Mouse (Mus musculus) brown adipose tissue, adult 24 weeks (tissue): ENCODE results near the gene Aurka. TPM values are rescaled to one million over a fixed set of nuclear protein-coding genes. Genes with fewer than 3 reads are reported as not detected.

Experiments used
- H3K27ac ChIP-seq: fragments of 200-500 bp; replicated peaks from 2 replicates; pipeline ENCODE4 v1.5.1; 2012; ENCODE audit warnings: low read depth, mild to moderate bottlenecking, low read length
- H3K4me1 ChIP-seq: fragments of 200-500 bp; 2 replicates; pipeline ENCODE4 v1.6.1; 2012; ENCODE audit warnings: low read length, mixed read lengths; ENCODE audit not compliant: control insufficient read depth, insufficient read depth, insufficient read length
- H3K4me3 ChIP-seq: fragments of 200-500 bp; 2 replicates; pipeline ENCODE4 v1.5.1; 2012; ENCODE audit warnings: low read depth, mild to moderate bottlenecking, low read length, moderate library complexity; ENCODE audit not compliant: insufficient read depth
- polyA plus RNA-seq: library from polyadenylated mRNA; stranded (reverse); fragments of >200 nt; gene quantifications from 2 replicates; pipeline ENCODE4 v1.2.4, GENCODE M21; 2012; ENCODE audit not compliant: missing spikeins, insufficient read depth, insufficient read length

Aurka gene
- polyA plus RNA-seq, 1 experiment = not detected

GRCm38 (mm10) chr2:172395961-172396360 lies 25.6 kb upstream of the Aurka start:
- H3K4me1 ChIP-seq = peaks cover 5% of the 10 kb centered on the region; the same call in 1 of the 2 replicates
- H3K4me3 ChIP-seq = no peak overlapping the region
- H3K27ac ChIP-seq = no peak overlapping the region

GRCm38 (mm10) chr2:172394671-172395070 lies 24.3 kb upstream of the Aurka start:
- Histone ChIP-seq H3K4me1 (0 out of 2 replicates have a peak, but pooled peaks cover 1% of the 10 kb centered on the region), H3K27ac (peak overlapping the region; percentile 39), H3K4me3 (peak overlapping the region; percentile 46; the same call in 1 of the 2 replicates)

GRCm38 (mm10) chr2:172394052-172394392 lies 23.7 kb upstream of the Aurka start:
- H3K4me1 ChIP-seq = no peaks in the 10 kb centered on the region
- peak overlapping the region; percentile 68; the same call in 1 of the 2 replicates for H3K27ac ChIP-seq
- peak overlapping the region; percentile 46 for H3K4me3 ChIP-seq

- H3K4me1 ChIP-seq = no peaks in the 10 kb centered on the region
- H3K27ac ChIP-seq = peak within 1 kb of the TSS; percentile 68
- peak within 1 kb of the TSS; percentile 46 for H3K4me3 ChIP-seq
Measured at GRCm38 (mm10) chr2:172393391-172394051, 23.2 kb upstream of the Aurka start, which contains the start of gene Cass4. Gene Cass4 (plus strand): TSS chr2:172393794.

- no peak overlapping the region for H3K4me3 ChIP-seq
- 0 out of 2 replicates have a peak overlapping the region, but pooled peaks have one; percentile 33 for H3K27ac ChIP-seq
- H3K4me1 ChIP-seq = no peaks in the 10 kb centered on the region
Measured at GRCm38 (mm10) chr2:172392041-172392521, 21.7 kb upstream of the Aurka start.

GRCm38 (mm10) chr2:172390341-172390740 lies 20.0 kb upstream of the Aurka start:
- no peak overlapping the region for H3K27ac ChIP-seq
- no peak overlapping the region for H3K4me3 ChIP-seq
- H3K4me1 ChIP-seq = no peaks in the 10 kb centered on the region

GRCm38 (mm10) chr2:172384715-172385114 lies 14.4 kb upstream of the Aurka start:
- no peak overlapping the region for H3K4me3 ChIP-seq
- H3K4me1 ChIP-seq = no peaks in the 10 kb centered on the region
- H3K27ac ChIP-seq = no peak overlapping the region

- Histone ChIP-seq H3K27ac (no peak overlapping the region), H3K4me1 (no peaks in the 10 kb centered on the region), H3K4me3 (no peak overlapping the region)
Measured at GRCm38 (mm10) chr2:172381898-172382297, 11.6 kb upstream of the Aurka start.

- no peak overlapping the region for H3K4me3 ChIP-seq
- no peak overlapping the region for H3K27ac ChIP-seq
- no peaks in the 10 kb centered on the region for H3K4me1 ChIP-seq
Measured at GRCm38 (mm10) chr2:172381341-172381740, 11.0 kb upstream of the Aurka start.

GRCm38 (mm10) chr2:172380513-172380912 lies 10.2 kb upstream of the Aurka start:
- Histone ChIP-seq H3K4me1 (no peaks in the 10 kb centered on the region), H3K4me3 (no peak overlapping the region), H3K27ac (no peak overlapping the region)

GRCm38 (mm10) chr2:172378332-172378731 lies 8.0 kb upstream of the Aurka start:
- Histone ChIP-seq H3K4me3 (no peak overlapping the region), H3K4me1 (no peaks in the 10 kb centered on the region), H3K27ac (no peak overlapping the region)

GRCm38 (mm10) chr2:172376999-172377515 lies 6.7 kb upstream of the Aurka start:
- H3K27ac ChIP-seq = no peak overlapping the region
- no peaks in the 10 kb centered on the region for H3K4me1 ChIP-seq
- H3K4me3 ChIP-seq = no peak overlapping the region

GRCm38 (mm10) chr2:172376551-172376950 lies 6.2 kb upstream of the Aurka start:
- no peak overlapping the region for H3K4me3 ChIP-seq
- H3K27ac ChIP-seq = no peak overlapping the region
- no peaks in the 10 kb centered on the region for H3K4me1 ChIP-seq

GRCm38 (mm10) chr2:172371258-172371657 lies 923 bp upstream of the Aurka start:
- Histone ChIP-seq H3K4me1 (no peaks in the 10 kb centered on the region), H3K4me3 (peak overlapping the region; percentile 74), H3K27ac (no peak overlapping the region)

GRCm38 (mm10) chr2:172363176-172363575 lies 7.2 kb downstream of the Aurka start:
- Histone ChIP-seq H3K4me3 (no peak overlapping the region), H3K27ac (no peak overlapping the region), H3K4me1 (no peaks in the 10 kb centered on the region)

GRCm38 (mm10) chr2:172355833-172356232 lies 14.5 kb downstream of the Aurka start:
- Histone ChIP-seq H3K4me3 (no peak overlapping the region), H3K27ac (no peak overlapping the region)

More at GRCm38 (mm10) chr2:172355833-172356232, 14.5 kb downstream of the Aurka start:
- H3K4me1 ChIP-seq = no peaks in the 10 kb centered on the region
